Mouse (Mus musculus) ES-Bruce4 (cell line): ENCODE data around the gene Syap1.
"Not testable (repeated sequence)": the region's sequence is repeated elsewhere in the genome, so short reads cannot be mapped to it uniquely, and the experiment has no call there.

Source experiments
- CTCF ChIP-seq: IDR thresholded peaks from one replicate; pipeline ENCODE4 v1.8.1; 2011; ENCODE audit warnings: low read depth, low read length
- EP300 ChIP-seq: IDR thresholded peaks from 2 replicates; pipeline ENCODE4 v1.6.1; 2011; ENCODE audit warnings: low read depth, low read length; ENCODE audit not compliant: insufficient read depth

- TF ChIP-seq CTCF, EP300: not testable (repeated sequence)
Observed at GRCm38 (mm10) chrX:162830313-162830712, 57.9 kb downstream of the Syap1 start.
